Mouse (Mus musculus): ENCODE data around the gene Arhgap17.

Gene Arhgap17

GRCm38 (mm10) chr7:123368778-123369746, 653 bp downstream of the Arhgap17 start:
- no peak for DNase-seq (ENCODE audit: low spot score)

GRCm38 (mm10) chr7:123368187-123368586, 1.5 kb downstream of the Arhgap17 start:
- no peak for DNase-seq (ENCODE audit: low spot score)

GRCm38 (mm10) chr7:123367218-123368150, 2.2 kb downstream of the Arhgap17 start:
- DNase-seq (ENCODE audit: low spot score): no peak

- no peak for DNase-seq (ENCODE audit: low spot score)
Measured at GRCm38 (mm10) chr7:123366806-123367205, 2.9 kb downstream of the Arhgap17 start.

GRCm38 (mm10) chr7:123365876-123366741, 3.6 kb downstream of the Arhgap17 start:
- no peak for DNase-seq (ENCODE audit: low spot score)

- no peak for DNase-seq (ENCODE audit: low spot score)
Measured at GRCm38 (mm10) chr7:123363971-123364370, 5.7 kb downstream of the Arhgap17 start.

- DNase-seq (ENCODE audit: low spot score): no peak
Measured at GRCm38 (mm10) chr7:123362806-123363205, 6.9 kb downstream of the Arhgap17 start.

- DNase-seq (ENCODE audit: low spot score): no peak
Measured at GRCm38 (mm10) chr7:123361229-123361980, 8.3 kb downstream of the Arhgap17 start.

GRCm38 (mm10) chr7:123360185-123360584, 9.5 kb downstream of the Arhgap17 start:
- DNase-seq (ENCODE audit: low spot score): no peak

GRCm38 (mm10) chr7:123359101-123359500, 10.6 kb downstream of the Arhgap17 start:
- DNase-seq (ENCODE audit: low spot score): no peak

- no peak for DNase-seq (ENCODE audit: low spot score)
Measured at GRCm38 (mm10) chr7:123356158-123356557, 13.6 kb downstream of the Arhgap17 start.

- DNase-seq (ENCODE audit: low spot score): no peak
Measured at GRCm38 (mm10) chr7:123354851-123355250, 14.9 kb downstream of the Arhgap17 start.

GRCm38 (mm10) chr7:123354392-123354791, 15.3 kb downstream of the Arhgap17 start:
- DNase-seq (ENCODE audit: low spot score): no peak

- peak; percentile 71 for DNase-seq (ENCODE audit: low spot score)
Measured at GRCm38 (mm10) chr7:123353879-123354278, 15.8 kb downstream of the Arhgap17 start.

GRCm38 (mm10) chr7:123353081-123353480, 16.6 kb downstream of the Arhgap17 start:
- no peak for DNase-seq (ENCODE audit: low spot score)

GRCm38 (mm10) chr7:123350243-123350642, 19.5 kb downstream of the Arhgap17 start:
- DNase-seq (ENCODE audit: low spot score): no peak

GRCm38 (mm10) chr7:123349813-123350212, 19.9 kb downstream of the Arhgap17 start:
- no peak for DNase-seq (ENCODE audit: low spot score)

GRCm38 (mm10) chr7:123346631-123347290, 23.0 kb downstream of the Arhgap17 start:
- no peak for DNase-seq (ENCODE audit: low spot score)

- DNase-seq (ENCODE audit: low spot score): no peak
Measured at GRCm38 (mm10) chr7:123345041-123345544, 24.6 kb downstream of the Arhgap17 start.

Measured in c-Kit-positive CD71-positive TER-119-positive erythroid progenitor cells, embryonic 14.5 days (primary cell).